Mouse (Mus musculus) CH12.LX (cell line): ENCODE measurements around the gene Psip1.

Source experiments
- CHD2 ChIP-seq: IDR thresholded peaks from 2 replicates; pipeline ENCODE4 v1.6.1; 2011; ENCODE audit warnings: low read length, improper control_type of control experiment
- CTCF ChIP-seq, 2 experiments: IDR thresholded peaks in 1 of 2; conservative IDR thresholded peaks in 1 of 2; 2 replicates each; pipeline ENCODE4 v1.5.1; 2011 to 2012; ENCODE audit warnings: low read depth in 2 of 2, low read length in 2 of 2, improper control_type of control experiment in 1 of 2, inconsistent platforms in 1 of 2, mild to moderate bottlenecking in 1 of 2, moderate library complexity in 1 of 2
- JUND ChIP-seq: conservative IDR thresholded peaks from 2 replicates; pipeline ENCODE4 v1.6.1; 2011; ENCODE audit warnings: low read depth, low read length, improper control_type of control experiment
- POLR2A ChIP-seq: IDR thresholded peaks from 2 replicates; pipeline ENCODE4 v1.6.1; 2011; ENCODE audit warnings: low read depth, mild to moderate bottlenecking, improper control_type of control experiment, low read length
- USF2 ChIP-seq: conservative IDR thresholded peaks from 2 replicates; pipeline ENCODE4 v1.6.1; 2011; ENCODE audit warnings: low read depth, low read length, improper control_type of control experiment
- ZC3H11A ChIP-seq: IDR thresholded peaks from 2 replicates; pipeline ENCODE4 v1.6.1; 2012; ENCODE audit warnings: low read depth, mild to moderate bottlenecking, inconsistent platforms, low read length, improper control_type of control experiment
- ZKSCAN1 ChIP-seq: IDR thresholded peaks from 2 replicates; pipeline ENCODE4 v1.6.1; 2012; ENCODE audit warnings: low read depth, inconsistent platforms, low read length, improper control_type of control experiment, borderline replicate concordance
- ZMIZ1 ChIP-seq: IDR thresholded peaks from 2 replicates; pipeline ENCODE4 v1.6.1; 2012; ENCODE audit warnings: low read depth, mild to moderate bottlenecking, inconsistent platforms, low read length, improper control_type of control experiment

- TF ChIP-seq CHD2 (no peak), JUND (no peak), POLR2A (no peak), USF2 (no peak), CTCF (conservative IDR thresholded peaks at IDR 0.05 in 1 of 2, IDR thresholded peaks at IDR 0.05 in 1 of 2; ENCODE audit: low read depth in 2 of 2, low read length in 2 of 2) (no peak), ZC3H11A (no peak), ZKSCAN1 (no peak), ZMIZ1 (no peak)
Measured at GRCm38 (mm10) chr4:83417820-83418186, 68.5 kb downstream of the Psip1 start.
